Mouse (Mus musculus) left cerebral cortex, postnatal 10 days (tissue): ENCODE results near the gene Mpg. TPM values are rescaled to one million over a fixed set of nuclear protein-coding genes. Genes with fewer than 3 reads are reported as not detected.
A peak's percentile ranks its signal among the peaks of the same experiment; 100 is the strongest.
"Not testable (repeated sequence)": the region's sequence is repeated elsewhere in the genome, so short reads cannot be mapped to it uniquely, and the experiment has no call there.

Experiments used
- DNase-seq, 2 experiments: peaks; one replicate each; pipeline ENCODE4 v3.0.0; 2021 to 2022; ENCODE audit warnings: low spot score in 2 of 2, mixed read lengths in 1 of 2; ENCODE audit errors: extremely low spot score in 1 of 2
- intact Hi-C: fragments of 180-260 bp; cut with DNase I; formaldehyde crosslinking; loops from one replicate; pipeline ENCODE4 v1.15.1; 2025
- total RNA-seq, 2 experiments: library from RNA; stranded (reverse); gene quantifications; 2 replicates each; pipeline ENCODE4 v1.2.3; 2021

The Mpg gene
- total RNA-seq, 2 experiments from 2014 or later, result 18.7 to 19.8 TPM

- intact Hi-C loops, result no loop called here
- DNase-seq, result peak in 1 of 2 experiments; percentile 14
Measured at GRCm38 (mm10) chr11:32199230-32199629, 27.1 kb upstream of the Mpg start.

- intact Hi-C loops, result no loop called here
- DNase-seq, result peak in 1 of 2 experiments; percentile 11
Measured at GRCm38 (mm10) chr11:32200075-32200601, 26.2 kb upstream of the Mpg start, which contains the start of gene Il9r. TSS of gene Il9r (minus strand) at chr11:32200279.

GRCm38 (mm10) chr11:32200992-32201391 is 25.3 kb upstream of the Mpg start:
- intact Hi-C loops, DNase-seq: not testable (repeated sequence)

- intact Hi-C loops, result no loop called here
- no peak for DNase-seq
Measured at GRCm38 (mm10) chr11:32201922-32202685, 24.2 kb upstream of the Mpg start.

GRCm38 (mm10) chr11:32205058-32205873 is 21.0 kb upstream of the Mpg start, which contains the start of gene Snrnp25:
TSS of gene Snrnp25 (plus strand) at chr11:32205415.
- peak; percentile 96 for DNase-seq
- intact Hi-C loops, result no loop called here

- intact Hi-C loops, result loop anchor here (10.0 kb wide), 1 partner anchor 114 kb away; no protein-coding TSS in a partner anchor
- DNase-seq, result no peak
Measured at GRCm38 (mm10) chr11:32210623-32211022, 15.7 kb upstream of the Mpg start.

GRCm38 (mm10) chr11:32215372-32216162 is 10.7 kb upstream of the Mpg start:
- intact Hi-C loops, result loop anchor here (2.0 to 10.0 kb wide), 2 partner anchors 23 to 109 kb away; no protein-coding TSS in a partner anchor
- no peak for DNase-seq

GRCm38 (mm10) chr11:32216851-32217250 is 9.5 kb upstream of the Mpg start:
- peak in 1 of 2 experiments; percentile 82 for DNase-seq

GRCm38 (mm10) chr11:32218501-32219050 is 7.7 kb upstream of the Mpg start:
- intact Hi-C loops, result loop anchor here (10.0 kb wide), 1 partner anchor 106 kb away; no protein-coding TSS in a partner anchor
- no peak for DNase-seq

More at GRCm38 (mm10) chr11:32216851-32217250, 9.5 kb upstream of the Mpg start:
- intact Hi-C loops, result loop anchor here (2.0 to 10.0 kb wide), 2 partner anchors 22 to 108 kb away; no protein-coding TSS in a partner anchor

GRCm38 (mm10) chr11:32219287-32219686 is 7.0 kb upstream of the Mpg start:
- intact Hi-C loops, result loop anchor here (10.0 kb wide), 1 partner anchor 106 kb away; no protein-coding TSS in a partner anchor
- DNase-seq, result no peak

- intact Hi-C loops, result no loop called here
- no peak for DNase-seq
Measured at GRCm38 (mm10) chr11:32220607-32221224, 5.6 kb upstream of the Mpg start.

GRCm38 (mm10) chr11:32221225-32221950 is 4.9 kb upstream of the Mpg start:
- peak in 1 of 2 experiments; percentile 89 for DNase-seq
- intact Hi-C loops, result no loop called here

GRCm38 (mm10) chr11:32221951-32222409 is 4.3 kb upstream of the Mpg start, which contains the start of gene Rhbdf1:
TSS of gene Rhbdf1 (minus strand) at chr11:32222300.
- intact Hi-C loops, result no loop called here
- DNase-seq, result peak in 1 of 2 experiments; percentile 87

GRCm38 (mm10) chr11:32222570-32223194 is 3.6 kb upstream of the Mpg start:
- intact Hi-C loops, result no loop called here

GRCm38 (mm10) chr11:32223297-32223967 is 2.9 kb upstream of the Mpg start:
- intact Hi-C loops, result no loop called here
- DNase-seq, result no peak

More at GRCm38 (mm10) chr11:32222570-32223194, 3.6 kb upstream of the Mpg start:
- DNase-seq, result no peak
